Mouse (Mus musculus) gastrocnemius, adult 18-20 months (tissue): ENCODE results near the gene Cdk5r1. TPM values are rescaled to one million over a fixed set of nuclear protein-coding genes. Genes with fewer than 3 reads are reported as not detected.
"Not testable (repeated sequence)": the region's sequence is repeated elsewhere in the genome, so short reads cannot be mapped to it uniquely, and the experiment has no call there.

Experiments
- DNase-seq: peaks from one replicate; pipeline ENCODE4 v3.0.0; 2021; ENCODE audit warnings: low spot score
- long read RNA-seq, 2 experiments: library from polyadenylated mRNA; stranded (forward); transcript quantifications; one replicate each; pipeline ENCODE4 v2.0.0; 2021
- total RNA-seq, 2 experiments: library from RNA; stranded (reverse); gene quantifications; 2 replicates each; pipeline ENCODE4 v1.2.3; 2021

Gene Cdk5r1
- total RNA-seq, result under 1 TPM; 0.25 to 0.59 TPM
- long read RNA-seq, experiment 1, result 0 reads
- long read RNA-seq, experiment 2, result 0 reads

- peak; percentile 73 for DNase-seq
These were observed at the start of gene Cdk5r1 for GRCm38 (mm10) chr11:80476222-80477189. Gene Cdk5r1, plus strand, starts transcription at chr11:80477023.

- DNase-seq, result peak; percentile 96
These were observed 48.3 kb upstream of the Cdk5r1 start, which contains the start of gene Psmd11 for GRCm38 (mm10) chr11:80428381-80429008. Gene Psmd11, plus strand, starts transcription at chr11:80428615.

GRCm38 (mm10) chr11:80429009-80429475 lies 47.8 kb upstream of the Cdk5r1 start:
- DNase-seq, result peak; percentile 27

GRCm38 (mm10) chr11:80429500-80430166 lies 47.2 kb upstream of the Cdk5r1 start:
- DNase-seq, result no peak

- DNase-seq, result no peak
These were observed 46.4 kb upstream of the Cdk5r1 start for GRCm38 (mm10) chr11:80430366-80430910.

GRCm38 (mm10) chr11:80446916-80447315 lies 29.9 kb upstream of the Cdk5r1 start:
- no peak for DNase-seq

- no peak for DNase-seq
These were observed 27.0 kb upstream of the Cdk5r1 start for GRCm38 (mm10) chr11:80449859-80450258.

GRCm38 (mm10) chr11:80452242-80452641 lies 24.6 kb upstream of the Cdk5r1 start:
- no peak for DNase-seq

GRCm38 (mm10) chr11:80453198-80453597 lies 23.6 kb upstream of the Cdk5r1 start:
- DNase-seq, result no peak

- DNase-seq, result not testable (repeated sequence)
These were observed 13.2 kb upstream of the Cdk5r1 start for GRCm38 (mm10) chr11:80463605-80464130.

- DNase-seq, result no peak
These were observed 4.8 kb upstream of the Cdk5r1 start for GRCm38 (mm10) chr11:80471836-80472605.

- no peak for DNase-seq
These were observed 2.6 kb upstream of the Cdk5r1 start for GRCm38 (mm10) chr11:80474175-80474691.

GRCm38 (mm10) chr11:80474846-80475245 lies 2.0 kb upstream of the Cdk5r1 start:
- no peak for DNase-seq

- DNase-seq, result no peak
These were observed 1.3 kb upstream of the Cdk5r1 start for GRCm38 (mm10) chr11:80475544-80475943.

GRCm38 (mm10) chr11:80477341-80478199 lies 747 bp downstream of the Cdk5r1 start:
- no peak for DNase-seq

- DNase-seq, result no peak
These were observed 2.0 kb downstream of the Cdk5r1 start for GRCm38 (mm10) chr11:80478694-80479412.

GRCm38 (mm10) chr11:80479425-80479824 lies 2.6 kb downstream of the Cdk5r1 start:
- DNase-seq, result no peak
